Mouse (Mus musculus): ENCODE measurements at regions not wholly inside any gene's neighbourhood (a gene's known extent, or its start where the extent isn't known, plus 50 kb on each side); places are given as distances from the start of the nearest gene placed in this dataset.

DNA sequence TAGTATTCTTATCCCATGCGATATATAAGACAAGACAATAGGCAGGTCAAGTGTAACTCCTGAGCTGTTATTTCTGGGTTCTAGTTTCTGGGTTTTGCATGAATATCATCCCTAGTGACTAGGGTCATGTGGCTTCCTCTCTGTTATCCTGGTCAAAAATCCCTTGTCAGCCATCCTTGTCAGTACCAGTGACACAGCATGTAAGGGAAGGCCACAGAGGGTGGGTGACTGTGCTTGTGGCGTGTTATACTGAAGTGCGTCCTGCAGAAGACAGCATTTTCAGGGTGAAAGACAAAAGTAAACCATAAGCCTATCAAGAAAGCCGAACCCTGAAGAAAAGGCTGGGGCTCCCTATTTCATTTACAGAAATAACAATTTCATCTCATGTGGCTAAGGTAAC, 50.7 kb upstream of the Echdc3 start:
- no peak for DNase-seq

DNA sequence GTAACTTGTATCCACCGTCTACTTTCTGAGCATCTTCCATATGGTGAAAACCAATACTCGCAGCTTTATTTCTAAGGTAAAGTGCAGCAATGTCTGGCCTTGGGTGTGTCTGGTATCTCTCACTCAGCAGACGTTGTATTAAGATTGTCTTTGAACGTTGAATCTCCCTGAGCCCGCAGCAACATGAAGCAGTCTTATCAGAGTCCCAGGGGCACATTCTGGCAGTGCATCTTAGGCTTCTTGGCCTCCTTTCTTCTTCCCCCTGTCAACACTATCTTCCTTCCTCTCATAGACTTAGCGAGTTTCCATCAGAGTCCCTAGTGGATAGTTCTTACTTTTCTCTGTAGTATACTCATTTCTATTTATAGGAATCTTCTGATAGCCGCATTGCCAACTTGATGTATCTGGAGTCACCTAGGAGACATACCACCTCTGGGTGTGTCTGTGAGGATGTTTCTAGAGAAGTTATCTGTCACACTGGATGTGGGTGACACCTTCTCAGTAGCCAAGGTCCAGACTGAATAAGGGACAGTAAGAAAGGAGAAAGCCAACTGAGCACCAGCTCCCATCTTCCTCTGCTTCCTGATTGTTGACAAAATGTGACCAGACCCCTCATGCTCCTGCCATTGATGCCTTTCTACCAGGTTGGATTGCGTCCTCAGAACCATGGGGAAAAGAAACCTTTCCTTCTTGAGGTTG, 51.4 kb upstream of the Echdc3 start:
- DNase-seq, result no peak

DNA sequence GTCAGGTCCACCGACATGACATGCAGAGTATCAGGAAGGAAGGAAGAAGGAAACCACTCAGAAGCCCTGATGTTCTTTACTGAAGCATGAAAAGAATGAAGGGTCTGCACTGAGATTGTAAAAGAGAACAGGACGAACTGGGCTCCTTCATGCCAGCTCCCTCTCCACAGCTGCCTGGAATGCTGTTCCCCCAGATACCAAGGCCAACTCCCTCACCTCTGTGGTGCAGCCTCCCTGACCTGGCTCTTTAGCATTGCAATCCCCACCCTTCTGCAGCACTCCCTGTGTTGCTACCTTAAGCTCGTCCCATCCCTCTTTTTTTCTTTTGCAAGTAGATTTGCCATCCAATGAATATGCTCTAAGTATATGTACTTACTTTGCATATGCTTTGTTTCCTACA, 52.3 kb upstream of the Echdc3 start:
- no peak for DNase-seq

DNA sequence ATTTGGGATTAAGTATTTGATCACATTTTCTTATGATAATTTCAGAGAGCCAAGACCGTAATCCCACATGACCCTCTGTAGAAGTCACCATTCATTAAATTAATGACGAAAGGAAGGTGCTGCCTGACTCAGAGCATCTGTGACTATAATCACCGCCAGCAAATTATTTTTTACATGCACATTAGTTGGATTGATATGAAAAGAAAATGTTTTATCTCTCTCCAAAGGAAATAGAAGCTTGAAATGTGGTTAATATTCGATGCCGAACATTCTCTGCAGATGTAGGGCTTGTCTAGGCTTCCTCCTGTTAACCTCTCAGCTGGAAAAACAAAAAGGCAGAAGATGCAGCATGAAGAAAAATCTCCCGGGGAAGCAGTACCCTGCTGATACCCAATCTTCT, 54.2 kb upstream of the Echdc3 start:
- DNase-seq, result no peak

DNA sequence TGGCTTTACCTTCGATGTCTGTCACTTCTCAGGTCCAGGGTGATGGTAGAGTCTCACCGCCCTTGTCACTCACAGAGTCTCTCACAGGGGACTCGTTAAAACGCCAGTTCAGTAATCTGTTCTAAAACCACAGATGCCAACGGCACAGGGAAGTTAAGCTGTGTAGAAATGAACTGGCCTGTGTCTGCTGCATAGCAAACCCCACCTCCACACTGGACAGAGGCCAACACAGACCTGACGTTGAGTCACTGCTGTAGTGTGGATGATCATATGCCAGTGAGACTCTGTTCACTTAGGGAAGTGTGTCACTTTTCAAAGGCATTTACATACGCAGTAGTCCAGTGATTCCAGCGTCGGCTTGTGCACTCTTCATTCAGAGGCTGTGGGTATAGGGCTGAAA, 54.7 kb upstream of the Echdc3 start:
- DNase-seq, result peak; percentile 57

DNA sequence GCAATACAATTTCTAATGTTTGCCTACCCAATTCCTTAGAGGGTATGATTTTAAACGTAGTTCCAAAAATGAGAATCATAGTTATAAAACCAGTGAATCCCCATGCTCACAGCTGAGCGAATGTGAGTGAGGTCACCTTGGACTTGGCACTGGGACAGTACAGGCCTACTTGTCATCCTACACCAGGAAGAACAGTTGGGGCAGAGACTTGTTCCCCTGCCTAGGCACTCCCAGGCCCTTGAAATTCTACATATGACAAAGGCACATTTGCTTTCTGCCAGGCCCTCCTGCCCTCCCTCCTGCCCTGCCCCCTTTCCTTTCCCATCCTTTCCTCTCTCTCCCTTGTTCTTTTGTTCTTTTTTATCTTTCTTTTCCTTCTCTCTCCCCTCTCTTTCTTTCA, 50.0 kb upstream of the Usp6nl start:
- DNase-seq, result no peak
